In the genomic region with DNA sequence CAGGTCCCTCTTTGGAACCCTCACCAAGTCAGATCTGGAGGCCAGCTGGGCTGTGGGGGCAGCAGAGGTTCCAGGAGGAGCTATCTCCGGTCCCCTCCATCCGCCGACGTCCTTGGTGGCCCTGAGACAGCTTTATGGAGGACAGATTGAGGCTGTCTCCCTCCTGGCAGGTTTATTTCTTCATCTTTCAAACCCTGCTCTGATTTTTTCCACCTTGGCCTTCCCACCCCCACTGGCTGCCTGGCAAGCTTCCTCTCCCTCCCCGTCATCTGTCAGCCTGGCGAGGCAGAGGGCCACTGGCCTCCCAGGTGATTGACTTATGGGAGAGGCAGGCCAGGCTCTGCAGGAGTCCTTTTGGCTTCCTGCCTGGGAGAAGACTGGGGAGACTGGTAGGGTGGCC, we compare ENCODE assay signal across 7 mouse cellular contexts.
A peak's percentile ranks its signal among the peaks of the same experiment; 100 is the strongest.
DNase-seq lines count a peak whose midpoint lies in the region; ATAC-seq and TF ChIP-seq lines count a peak whose summit lies in the region.

No protein-coding gene starts in this region.

- H3K27me3 ChIP-seq in heart, embryonic 15.5 days: no peaks in the 10 kb centered on the region
- no peaks in the 10 kb centered on the region for H3K27me3 ChIP-seq in limb, embryonic 10.5 days (ENCODE audit: low read depth, poor library complexity, severe bottlenecking)

- H3K9ac ChIP-seq in heart, embryonic 15.5 days: no peak overlapping the region

- H3K9me3 ChIP-seq in heart, embryonic 15.5 days (replicated peaks): no peaks in the 10 kb centered on the region
- H3K9me3 ChIP-seq in limb, embryonic 10.5 days (replicated peaks): no peaks in the 10 kb centered on the region

- H3K4me3 ChIP-seq in heart, embryonic 15.5 days: no peak overlapping the region
- no peak overlapping the region for H3K4me3 ChIP-seq in limb, embryonic 10.5 days
- no peak overlapping the region for H3K4me3 ChIP-seq in lung, adult 2 months (replicated peaks; ENCODE audit: extremely low read depth, low read depth, low read length)

- no peak overlapping the region for H3K4me2 ChIP-seq in heart, embryonic 15.5 days

- H3K27ac ChIP-seq in heart, embryonic 15.5 days: peak overlapping the region; percentile 63; the same call in 1 of the 2 replicates
- peak overlapping the region; percentile 82 for H3K27ac ChIP-seq in limb, embryonic 10.5 days

- no peak for ATAC-seq in heart, embryonic 15.5 days (replicated peaks; ENCODE audit: insufficient number of reproducible peaks, insufficient read depth, low FRiP score, low read depth)

- peaks cover 49% of the 10 kb centered on the region for H3K4me1 ChIP-seq in heart, embryonic 15.5 days (replicated peaks)
- peaks cover 82% of the 10 kb centered on the region for H3K4me1 ChIP-seq in limb, embryonic 10.5 days
- peaks cover 18% of the 10 kb centered on the region for H3K4me1 ChIP-seq in lung, adult 2 months (ENCODE audit: control insufficient read depth, insufficient read depth, low read length)

- TF ChIP-seq CTCF in lung, adult 2 months (IDR thresholded peaks at IDR 0.05; ENCODE audit: insufficient read depth, low read length): no peak

- peaks cover 14% of the 10 kb centered on the region; the same call in 1 of the 2 replicates for H3K36me3 ChIP-seq in heart, embryonic 15.5 days
- peaks cover 77% of the 10 kb centered on the region for H3K36me3 ChIP-seq in limb, embryonic 10.5 days

- peak; percentile 89 for DNase-seq in adrenal gland, postnatal 14 days
- peak; percentile 89 for DNase-seq in cerebellum, adult 11 months
- DNase-seq in limb, embryonic 10.5 days (ENCODE audit: low spot score): no peak
- DNase-seq in lung, adult 2 months: no peak
- DNase-seq in thymus, adult 18-20 months: no peak
- no peak for DNase-seq in yolk sac, embryonic 10.5 days (ENCODE audit: low spot score)

- TF ChIP-seq POLR2A in lung, adult 2 months (IDR thresholded peaks at IDR 0.05; ENCODE audit: borderline replicate concordance, extremely low read depth, low read depth, low read length): no peak

- WGBS in heart, embryonic 15.5 days: 32% methylated on average over 6 of the region's 6 CpGs
- 15% methylated on average over 6 of the region's 6 CpGs for WGBS in limb, embryonic 10.5 days
- WGBS in lung, adult 2 months: 53% methylated on average over 6 of the region's 6 CpGs

Comparison
In these comparisons a context has a peak if more than half of its experiments do, and no peak if none do; other contexts are left out.
1. DNase-seq: peak in adrenal gland, postnatal 14 days (single experiment) and cerebellum, adult 11 months (single experiment); none in limb, embryonic 10.5 days (single experiment), lung, adult 2 months (single experiment), thymus, adult 18-20 months (0 of 2) and yolk sac, embryonic 10.5 days (single experiment).